Mouse (Mus musculus) brain, embryonic 14.5 days (tissue): ENCODE measurements around the gene Coq6.

Source experiments
- CTCF ChIP-seq: fragments of 200-500 bp; IDR thresholded peaks from 2 replicates; pipeline ENCODE4 v1.5.1; 2012; ENCODE audit warnings: inconsistent platforms, mild to moderate bottlenecking, moderate library complexity, borderline replicate concordance; ENCODE audit not compliant: insufficient read depth, insufficient read length; ENCODE audit errors: extremely low read depth
- POLR2A ChIP-seq: fragments of 200-500 bp; IDR thresholded peaks from 2 replicates; pipeline ENCODE4 v1.6.1; 2012; ENCODE audit warnings: mild to moderate bottlenecking, inconsistent platforms, borderline replicate concordance; ENCODE audit not compliant: poor library complexity, insufficient read depth, insufficient read length, severe bottlenecking; ENCODE audit errors: extremely low read depth

DNA sequence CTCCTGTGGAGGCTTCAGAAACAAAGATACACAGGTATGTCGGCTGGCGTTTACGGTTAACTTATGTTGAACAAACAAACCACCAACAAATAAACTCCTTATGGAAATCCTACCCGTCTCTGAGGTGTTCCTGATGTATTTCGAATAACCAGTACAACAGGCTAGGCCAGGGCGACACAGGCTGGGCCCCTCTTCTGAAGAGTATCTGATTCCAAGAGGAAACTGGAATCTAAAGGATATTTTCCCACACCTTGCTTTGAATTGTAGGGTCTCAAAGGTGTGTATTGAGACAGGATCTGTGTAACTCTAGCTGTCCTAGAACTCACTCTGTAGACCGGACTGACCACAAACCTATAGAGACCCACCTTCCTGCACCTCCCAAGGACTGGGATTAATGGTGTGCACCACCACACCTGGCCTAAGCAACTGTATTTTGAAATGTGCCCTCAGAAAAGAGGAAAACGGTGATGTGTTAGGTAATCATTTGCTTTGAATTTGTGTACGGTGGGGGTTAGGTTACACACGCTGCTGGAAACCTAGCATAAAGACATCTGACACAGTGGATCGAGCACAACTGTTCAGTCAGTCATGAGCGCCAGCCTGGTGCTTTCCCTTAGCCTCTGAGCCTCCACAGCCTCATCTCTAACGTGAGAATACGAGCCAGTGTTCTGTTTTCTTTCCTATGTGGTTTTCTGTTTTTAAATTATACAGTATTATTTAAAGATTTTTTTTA, 35.7 kb downstream of the Coq6 start:
- TF ChIP-seq CTCF (no peak), POLR2A (no peak)
